Mouse (Mus musculus) testis, adult 2 months (tissue): ENCODE measurements around the gene Gm10337. TPM values are rescaled to one million over a fixed set of nuclear protein-coding genes. Genes with fewer than 3 reads are reported as not detected.

Experiments used
- H3K27ac ChIP-seq: fragments of 200-500 bp; 2 replicates; pipeline ENCODE4 v1.5.1; 2012; ENCODE audit warnings: low read depth, low read length; ENCODE audit not compliant: control insufficient read depth, insufficient read depth
- H3K27me3 ChIP-seq: fragments of 200-500 bp; 2 replicates; pipeline ENCODE4 v1.6.1; 2012; ENCODE audit warnings: mild to moderate bottlenecking, low read length, moderate library complexity; ENCODE audit not compliant: control insufficient read depth, insufficient read depth
- H3K36me3 ChIP-seq: fragments of 200-500 bp; 2 replicates; pipeline ENCODE4 v1.6.1; 2012; ENCODE audit warnings: mild to moderate bottlenecking, low read length; ENCODE audit not compliant: control insufficient read depth, insufficient read depth
- H3K4me1 ChIP-seq: fragments of 200-500 bp; 2 replicates; pipeline ENCODE4 v1.6.1; 2012; ENCODE audit warnings: low read length; ENCODE audit not compliant: control insufficient read depth, insufficient read depth
- H3K4me3 ChIP-seq: fragments of 200-500 bp; 2 replicates; pipeline ENCODE4 v1.5.1; 2012; ENCODE audit warnings: low read depth, mild to moderate bottlenecking, low read length, moderate library complexity, mixed read lengths; ENCODE audit not compliant: control insufficient read depth
- CTCF ChIP-seq: fragments of 200-500 bp; IDR thresholded peaks from 2 replicates; pipeline ENCODE4 v1.5.1; 2012; ENCODE audit warnings: low read depth, mild to moderate bottlenecking, inconsistent platforms, low read length, moderate library complexity; ENCODE audit not compliant: control insufficient read depth, insufficient read depth, insufficient replicate concordance
- POLR2A ChIP-seq: fragments of 200-500 bp; IDR thresholded peaks from 2 replicates; pipeline ENCODE4 v1.6.1; 2012; ENCODE audit warnings: low read depth, mild to moderate bottlenecking, inconsistent platforms, low read length, moderate library complexity; ENCODE audit not compliant: control insufficient read depth
- polyA plus RNA-seq: library from polyadenylated mRNA; depleted of rRNA; stranded (reverse); fragments of >200 nt; gene quantifications from 2 replicates; pipeline ENCODE4 v1.2.3, GENCODE M21; 2012

Gene Gm10337
- polyA plus RNA-seq, 1 experiment, result not detected

DNA sequence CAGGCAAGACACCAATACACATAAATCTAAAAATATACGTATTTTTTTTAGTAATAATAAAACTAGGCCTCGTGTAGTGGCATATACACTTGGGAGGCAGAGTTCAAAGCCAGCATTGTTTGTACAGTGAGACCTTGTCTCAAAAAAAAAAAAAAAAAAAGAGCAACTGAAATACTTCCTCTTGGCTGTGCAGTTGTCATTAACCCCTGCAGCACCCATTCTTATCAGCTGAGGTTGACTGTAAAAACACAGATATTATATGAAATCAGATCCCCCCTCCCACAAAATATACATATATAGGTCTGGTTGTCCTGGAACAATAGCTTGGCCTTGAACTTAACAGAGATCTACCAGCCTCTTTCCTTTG lies 2.9 kb downstream of the Gm10337 start:
- no peak overlapping the region for H3K27ac ChIP-seq
- H3K27me3 ChIP-seq, result no peaks in the 10 kb centered on the region
- no peaks in the 10 kb centered on the region for H3K36me3 ChIP-seq
- no peak for TF ChIP-seq POLR2A
- TF ChIP-seq CTCF, result no peak
- H3K4me3 ChIP-seq, result no peak overlapping the region
- H3K4me1 ChIP-seq, result peaks cover 12% of the 10 kb centered on the region

GRCm38 (mm10) chr15:102506864-102507263 lies 3.3 kb downstream of the Gm10337 start:
- no peak overlapping the region for H3K27ac ChIP-seq
- TF ChIP-seq CTCF (no peak), POLR2A (no peak)
- no peak overlapping the region for H3K4me3 ChIP-seq
- no peaks in the 10 kb centered on the region for H3K36me3 ChIP-seq
- H3K27me3 ChIP-seq, result no peaks in the 10 kb centered on the region
- H3K4me1 ChIP-seq, result peaks cover 13% of the 10 kb centered on the region

DNA sequence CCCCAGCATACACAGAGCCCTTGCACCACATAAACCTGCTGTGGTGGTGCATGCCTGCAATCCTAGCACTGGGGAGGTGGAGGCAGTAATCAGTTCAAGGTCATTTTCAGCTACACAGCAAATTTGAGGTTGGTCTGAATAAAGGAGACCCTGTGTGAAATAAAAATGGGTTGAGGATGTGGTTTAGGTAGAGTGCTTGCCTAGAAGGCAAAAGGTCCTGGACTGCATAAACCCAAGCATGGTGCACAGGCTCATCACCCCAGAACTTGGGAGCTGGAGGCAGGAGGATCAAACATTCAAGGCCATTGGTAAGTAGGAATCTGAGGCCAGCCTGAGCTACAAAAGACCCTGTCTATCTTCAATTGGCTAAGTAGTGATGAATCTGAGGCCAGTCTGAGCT lies 4.0 kb downstream of the Gm10337 start:
- Histone ChIP-seq H3K4me3 (no peak overlapping the region), H3K27ac (no peak overlapping the region), H3K4me1 (peaks cover 13% of the 10 kb centered on the region), H3K27me3 (no peaks in the 10 kb centered on the region), H3K36me3 (no peaks in the 10 kb centered on the region)
- TF ChIP-seq CTCF (no peak), POLR2A (no peak)

DNA sequence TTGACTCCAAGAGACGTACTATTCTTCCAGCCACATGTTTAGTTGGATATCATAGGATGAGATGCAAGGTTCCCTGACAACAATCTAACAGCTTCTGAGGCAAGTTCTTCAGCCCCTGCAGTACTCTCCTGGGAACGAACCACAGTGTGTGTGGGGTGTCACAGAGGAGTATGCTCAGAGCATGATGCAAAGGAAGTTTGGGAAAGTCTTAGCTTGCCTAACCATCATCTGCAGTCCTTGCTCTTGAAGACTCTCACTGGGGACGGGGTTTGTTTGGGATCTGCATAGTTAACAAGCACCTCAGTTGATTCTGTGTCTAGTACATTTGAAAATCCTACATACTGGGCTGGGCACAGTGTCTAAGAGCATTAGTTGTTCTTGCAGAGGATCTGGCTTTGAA lies 4.8 kb downstream of the Gm10337 start:
- Histone ChIP-seq H3K4me1 (peaks cover 13% of the 10 kb centered on the region), H3K4me3 (no peak overlapping the region), H3K27ac (no peak overlapping the region), H3K36me3 (no peaks in the 10 kb centered on the region), H3K27me3 (no peaks in the 10 kb centered on the region)
- no peak for TF ChIP-seq POLR2A
- TF ChIP-seq CTCF, result no peak

DNA sequence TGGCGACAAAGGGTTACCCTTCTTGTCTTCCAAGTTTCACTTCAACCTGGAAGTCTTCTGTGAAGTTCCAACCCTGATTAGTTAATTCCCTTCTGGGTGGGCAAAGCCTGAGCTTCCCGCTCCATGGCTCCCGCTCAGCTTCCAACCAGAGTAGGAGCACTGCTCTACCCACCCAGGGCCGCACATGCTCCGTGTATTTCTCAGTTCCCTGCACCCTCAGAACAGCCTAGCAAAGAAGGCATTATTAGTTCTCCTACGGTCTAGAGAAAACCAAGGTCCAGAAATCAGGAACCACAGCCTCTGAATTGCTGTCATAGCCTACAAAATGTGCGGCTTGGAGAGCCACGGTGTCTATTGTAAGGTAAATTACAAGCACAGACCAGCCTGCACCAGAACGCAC lies 6.6 kb downstream of the Gm10337 start:
- H3K27ac ChIP-seq, result peak overlapping the region; percentile 39
- TF ChIP-seq POLR2A (no peak), CTCF (no peak)
- peaks cover 13% of the 10 kb centered on the region for H3K4me1 ChIP-seq
- H3K36me3 ChIP-seq, result no peaks in the 10 kb centered on the region
- peak overlapping the region; percentile 83 for H3K4me3 ChIP-seq
- no peaks in the 10 kb centered on the region for H3K27me3 ChIP-seq

GRCm38 (mm10) chr15:102510590-102511284 lies 7.2 kb downstream of the Gm10337 start:
- H3K27me3 ChIP-seq, result no peaks in the 10 kb centered on the region
- 0 out of 2 replicates have a peak, but pooled peaks have one; percentile 7 for TF ChIP-seq CTCF
- TF ChIP-seq POLR2A, result peak; percentile 19; the same call in 1 of the 2 replicates
- H3K4me1 ChIP-seq, result peaks cover 14% of the 10 kb centered on the region

DNA sequence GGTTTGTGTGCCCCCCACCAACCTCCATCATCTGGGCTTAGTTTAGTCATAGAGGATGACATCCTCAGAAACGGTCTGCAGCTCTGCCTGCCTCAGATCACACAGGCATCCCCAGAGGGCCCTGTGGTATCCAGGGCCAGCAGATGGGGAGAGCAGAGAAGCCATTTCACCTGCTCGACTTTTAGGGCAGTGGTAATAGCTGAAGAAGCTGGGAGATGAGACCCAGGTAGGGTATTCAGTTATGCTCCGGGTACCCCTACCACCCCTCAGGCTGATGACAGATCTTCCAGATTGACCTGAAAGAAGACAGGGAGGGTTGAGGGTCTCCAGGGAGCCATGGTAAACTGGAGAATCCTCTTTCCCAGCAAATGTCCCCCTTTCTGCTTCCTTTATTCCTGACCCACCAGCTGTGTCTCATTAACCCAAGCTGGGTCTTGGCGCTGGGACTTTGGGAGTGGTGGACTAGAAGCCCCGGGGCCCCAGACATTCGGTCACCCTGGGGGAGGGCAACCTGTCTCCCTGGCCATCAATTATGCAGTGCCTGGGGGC lies 7.8 kb downstream of the Gm10337 start:
- Histone ChIP-seq H3K27me3 (no peaks in the 10 kb centered on the region), H3K4me1 (peaks cover 20% of the 10 kb centered on the region), H3K4me3 (peak overlapping the region; percentile 83), H3K36me3 (no peaks in the 10 kb centered on the region), H3K27ac (no peak overlapping the region)
- TF ChIP-seq POLR2A (no peak), CTCF (no peak)

More at GRCm38 (mm10) chr15:102510590-102511284, 7.2 kb downstream of the Gm10337 start:
- Histone ChIP-seq H3K4me3 (peak overlapping the region; percentile 83), H3K27ac (peak overlapping the region; percentile 39), H3K36me3 (no peaks in the 10 kb centered on the region)

GRCm38 (mm10) chr15:102512010-102512409 lies 8.5 kb downstream of the Gm10337 start:
- Histone ChIP-seq H3K27ac (no peak overlapping the region), H3K36me3 (no peaks in the 10 kb centered on the region), H3K27me3 (no peaks in the 10 kb centered on the region), H3K4me1 (peaks cover 25% of the 10 kb centered on the region), H3K4me3 (peak overlapping the region; percentile 83)
- TF ChIP-seq CTCF, result no peak
- TF ChIP-seq POLR2A, result no peak
